Mouse (Mus musculus): Measurements from ENCODE around the gene Kirrel3. TPM values are rescaled to one million over a fixed set of nuclear protein-coding genes. Genes with fewer than 3 reads are reported as not detected.

The Kirrel3 gene
- polyA plus RNA-seq, 1 experiment from 2014 or later = 5.3 TPM

DNA sequence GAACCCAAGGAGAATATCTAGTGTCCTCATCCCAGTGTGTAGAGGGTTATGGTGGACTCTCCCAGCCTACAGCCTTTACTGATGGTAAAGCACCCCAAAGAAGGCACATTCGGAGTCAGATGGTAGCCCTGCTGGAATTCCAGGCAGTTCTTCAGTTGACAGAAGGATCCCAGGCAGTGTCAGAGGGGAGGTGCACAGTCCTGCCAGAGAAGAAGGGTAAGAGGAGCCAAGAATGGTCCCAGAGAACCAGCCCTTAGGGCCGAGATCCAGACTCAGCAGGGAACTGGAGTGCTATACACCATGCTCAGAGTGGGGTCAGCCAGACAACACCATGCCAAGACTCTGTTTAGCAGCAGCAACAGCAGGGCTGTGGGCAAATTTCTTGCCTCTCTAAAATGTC is 416.2 kb downstream of the Kirrel3 start:
- Histone ChIP-seq H3K4me3 (ENCODE audit: low read depth, low read length) (no peak overlapping the region), H3K9me3 (ENCODE audit: control insufficient read depth, low read length) (no peaks in the 10 kb centered on the region), H3K27ac (ENCODE audit: low read depth, low read length) (no peak overlapping the region), H3K36me3 (ENCODE audit: control insufficient read depth, insufficient read depth, low read length) (no peaks in the 10 kb centered on the region), H3K4me2 (ENCODE audit: low read depth, low read length, severe bottlenecking) (no peak overlapping the region), H3K27me3 (ENCODE audit: control insufficient read depth, insufficient read depth, low read length) (no peaks in the 10 kb centered on the region), H3K9ac (ENCODE audit: low read length) (no peak overlapping the region), H3K4me1 (replicated peaks; ENCODE audit: control insufficient read depth, insufficient read depth, low read length) (no peaks in the 10 kb centered on the region)
- WGBS = 64% methylated on average over 2 of the region's 2 CpGs
- ATAC-seq (replicated peaks; ENCODE audit: low FRiP score) = no peak
- no peak for DNase-seq (ENCODE audit: low spot score)

DNA sequence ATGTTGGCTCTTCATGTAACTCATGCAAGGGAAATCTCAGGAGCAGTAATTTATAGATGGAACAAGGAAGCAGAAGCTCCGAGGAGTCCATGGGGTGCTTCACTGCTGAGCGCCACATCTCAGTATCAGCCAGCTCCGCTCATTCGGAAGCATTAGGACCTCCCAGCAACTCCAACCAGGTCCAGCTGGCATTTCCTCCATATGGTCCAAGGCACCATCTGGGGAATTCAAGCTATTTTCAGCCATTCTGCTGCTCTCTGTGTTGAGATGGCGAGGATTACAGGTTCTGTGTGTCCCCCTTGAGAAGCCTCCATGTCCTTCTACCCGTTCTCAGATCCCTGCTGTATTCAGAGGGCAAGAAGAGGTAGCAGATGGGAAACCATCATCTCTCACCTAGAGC is 419.5 kb downstream of the Kirrel3 start:
- no peak for ATAC-seq (replicated peaks; ENCODE audit: low FRiP score)
- WGBS = 88% methylated on average over 6 of the region's 6 CpGs
- no peak overlapping the region for H3K27ac ChIP-seq (ENCODE audit: low read depth, low read length)

DNA sequence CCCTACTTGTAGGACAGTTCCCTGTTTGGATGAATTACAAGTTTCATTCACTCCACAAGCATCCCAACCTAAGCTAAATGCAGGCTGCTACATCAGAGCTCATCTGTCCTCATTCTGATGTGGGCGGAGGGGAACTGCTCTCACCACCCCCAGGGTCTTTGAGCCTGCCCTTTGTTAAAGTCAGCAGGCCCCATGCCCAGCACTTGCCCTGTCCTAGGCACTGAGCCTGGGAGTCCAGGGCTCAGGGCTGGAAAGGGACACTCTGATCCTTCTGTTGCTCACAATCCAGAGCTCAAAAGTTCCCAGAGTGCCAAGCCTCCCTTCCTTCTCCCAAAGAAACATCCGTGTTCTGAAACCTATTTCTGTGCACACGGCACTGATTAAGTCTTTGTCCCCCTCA is 422.3 kb downstream of the Kirrel3 start:
- 50% methylated on average over 3 of the region's 3 CpGs for WGBS
- DNase-seq (ENCODE audit: low spot score) (no peak), ATAC-seq (replicated peaks; ENCODE audit: low FRiP score) (no peak)
- no peaks in the 10 kb centered on the region for H3K9me3 ChIP-seq (ENCODE audit: control insufficient read depth, low read length)
- H3K4me2 ChIP-seq (ENCODE audit: low read depth, low read length, severe bottlenecking) = no peak overlapping the region
- no peaks in the 10 kb centered on the region for H3K4me1 ChIP-seq (replicated peaks; ENCODE audit: control insufficient read depth, insufficient read depth, low read length)
- H3K9ac ChIP-seq (ENCODE audit: low read length) = no peak overlapping the region
- no peaks in the 10 kb centered on the region for H3K27me3 ChIP-seq (ENCODE audit: control insufficient read depth, insufficient read depth, low read length)
- H3K27ac ChIP-seq (ENCODE audit: low read depth, low read length) = no peak overlapping the region
- no peak overlapping the region for H3K4me3 ChIP-seq (ENCODE audit: low read depth, low read length)
- H3K36me3 ChIP-seq (ENCODE audit: control insufficient read depth, insufficient read depth, low read length) = no peaks in the 10 kb centered on the region

More for the DNA sequence above, 419.5 kb downstream of the Kirrel3 start:
- H3K4me2 ChIP-seq (ENCODE audit: low read depth, low read length, severe bottlenecking) = no peak overlapping the region
- H3K4me1 ChIP-seq (replicated peaks; ENCODE audit: control insufficient read depth, insufficient read depth, low read length) = no peaks in the 10 kb centered on the region
- no peak for DNase-seq (ENCODE audit: low spot score)
- no peaks in the 10 kb centered on the region for H3K36me3 ChIP-seq (ENCODE audit: control insufficient read depth, insufficient read depth, low read length)
- H3K27me3 ChIP-seq (ENCODE audit: control insufficient read depth, insufficient read depth, low read length) = no peaks in the 10 kb centered on the region
- no peak overlapping the region for H3K4me3 ChIP-seq (ENCODE audit: low read depth, low read length)
- H3K9me3 ChIP-seq (ENCODE audit: control insufficient read depth, low read length) = no peaks in the 10 kb centered on the region
- no peak overlapping the region for H3K9ac ChIP-seq (ENCODE audit: low read length)

DNA sequence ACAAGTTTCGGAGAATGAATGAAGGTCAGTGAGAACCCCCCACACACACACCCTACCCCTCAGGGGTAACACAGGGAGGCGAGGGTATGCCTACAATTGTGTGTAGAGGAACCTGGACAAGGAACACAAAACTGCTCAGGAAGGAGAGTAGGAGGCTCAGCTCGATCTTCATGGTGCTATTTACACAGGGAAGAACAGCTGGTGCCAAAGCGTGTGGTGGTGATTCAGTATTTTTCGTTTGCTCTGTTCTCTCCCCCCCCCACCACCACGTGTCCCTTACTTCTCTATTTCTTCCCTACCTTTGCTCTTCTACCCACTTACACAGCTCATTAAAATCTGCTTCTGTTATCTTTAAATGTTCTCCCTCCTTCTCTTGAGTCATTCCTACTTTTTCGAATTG is 426.1 kb downstream of the Kirrel3 start:
- WGBS = 85% methylated on average over 7 of the region's 7 CpGs
- H3K9ac ChIP-seq (ENCODE audit: low read length) = no peak overlapping the region
- ATAC-seq (replicated peaks; ENCODE audit: low FRiP score) (no peak), DNase-seq (ENCODE audit: low spot score) (no peak)
- no peaks in the 10 kb centered on the region for H3K36me3 ChIP-seq (ENCODE audit: control insufficient read depth, insufficient read depth, low read length)
- no peaks in the 10 kb centered on the region for H3K9me3 ChIP-seq (ENCODE audit: control insufficient read depth, low read length)
- H3K27me3 ChIP-seq (ENCODE audit: control insufficient read depth, insufficient read depth, low read length) = no peaks in the 10 kb centered on the region
- no peak overlapping the region for H3K4me3 ChIP-seq (ENCODE audit: low read depth, low read length)
- no peaks in the 10 kb centered on the region for H3K4me1 ChIP-seq (replicated peaks; ENCODE audit: control insufficient read depth, insufficient read depth, low read length)
- H3K27ac ChIP-seq (ENCODE audit: low read depth, low read length) = no peak overlapping the region
- H3K4me2 ChIP-seq (ENCODE audit: low read depth, low read length, severe bottlenecking) = no peak overlapping the region

DNA sequence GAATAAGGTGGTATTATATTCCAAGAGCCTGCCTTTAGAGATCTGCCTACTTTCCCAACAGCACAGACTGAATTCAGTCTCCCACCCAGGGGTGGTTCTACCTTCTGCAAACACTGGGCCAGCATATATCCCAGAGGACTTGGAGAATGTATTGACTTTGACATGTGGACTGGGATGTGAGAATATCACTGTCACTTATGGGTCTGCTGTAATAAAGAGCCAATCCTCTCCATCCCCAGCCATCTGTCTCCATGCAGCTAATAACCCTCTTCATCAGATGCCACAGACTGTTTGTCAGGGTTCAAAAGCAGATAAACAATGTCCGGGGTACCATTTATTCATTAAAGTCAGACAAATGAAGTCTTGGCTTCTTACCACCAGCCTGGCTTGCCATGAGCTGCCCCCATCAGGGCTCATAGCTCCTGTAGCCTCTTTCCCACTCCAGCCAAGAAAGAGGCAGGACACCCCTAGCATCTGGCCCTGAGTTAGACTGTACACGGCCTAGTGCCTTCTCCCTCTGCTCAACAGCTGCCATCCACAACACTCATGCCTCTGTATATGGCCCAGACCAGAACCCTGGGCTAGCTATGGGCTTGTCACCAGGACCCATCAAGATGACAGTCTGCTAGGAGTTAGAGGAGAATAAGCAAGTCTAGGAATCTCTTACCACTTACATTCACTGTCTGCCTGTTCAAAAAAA is 426.7 kb downstream of the Kirrel3 start:
- 86% methylated on average over 2 of the region's 2 CpGs for WGBS
- Histone ChIP-seq H3K4me2 (ENCODE audit: low read depth, low read length, severe bottlenecking) (no peak overlapping the region), H3K4me3 (ENCODE audit: low read depth, low read length) (no peak overlapping the region), H3K4me1 (replicated peaks; ENCODE audit: control insufficient read depth, insufficient read depth, low read length) (no peaks in the 10 kb centered on the region), H3K36me3 (ENCODE audit: control insufficient read depth, insufficient read depth, low read length) (no peaks in the 10 kb centered on the region), H3K9me3 (ENCODE audit: control insufficient read depth, low read length) (no peaks in the 10 kb centered on the region), H3K27ac (ENCODE audit: low read depth, low read length) (no peak overlapping the region), H3K9ac (ENCODE audit: low read length) (no peak overlapping the region), H3K27me3 (ENCODE audit: control insufficient read depth, insufficient read depth, low read length) (no peaks in the 10 kb centered on the region)
- ATAC-seq (replicated peaks; ENCODE audit: low FRiP score) = no peak
- DNase-seq (ENCODE audit: low spot score) = no peak

DNA sequence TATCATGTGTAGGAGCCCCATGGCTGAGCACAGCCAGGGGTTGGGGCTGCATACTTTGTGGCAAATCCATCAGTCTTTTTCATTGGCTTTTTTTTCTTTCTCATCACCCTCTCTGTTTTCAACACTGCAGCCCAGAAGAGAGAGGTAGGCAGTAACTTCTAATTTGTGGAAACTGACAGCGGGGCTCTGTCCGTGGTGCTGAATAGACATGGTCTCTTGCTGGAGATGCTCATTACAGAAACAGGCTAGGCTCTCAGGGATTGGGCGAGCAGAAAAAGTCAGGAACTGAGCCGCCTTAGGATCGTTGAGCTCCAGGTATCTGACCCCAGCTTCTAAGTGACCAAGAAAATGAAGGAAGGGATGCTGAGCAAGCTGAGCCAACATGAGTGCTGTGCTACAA is 427.3 kb downstream of the Kirrel3 start:
- Histone ChIP-seq H3K27ac (ENCODE audit: low read depth, low read length) (no peak overlapping the region), H3K4me1 (replicated peaks; ENCODE audit: control insufficient read depth, insufficient read depth, low read length) (no peaks in the 10 kb centered on the region), H3K4me3 (ENCODE audit: low read depth, low read length) (no peak overlapping the region), H3K27me3 (ENCODE audit: control insufficient read depth, insufficient read depth, low read length) (no peaks in the 10 kb centered on the region), H3K36me3 (ENCODE audit: control insufficient read depth, insufficient read depth, low read length) (no peaks in the 10 kb centered on the region), H3K9ac (ENCODE audit: low read length) (no peak overlapping the region), H3K9me3 (ENCODE audit: control insufficient read depth, low read length) (no peaks in the 10 kb centered on the region), H3K4me2 (ENCODE audit: low read depth, low read length, severe bottlenecking) (no peak overlapping the region)
- WGBS = 3% methylated on average over 5 of the region's 5 CpGs
- DNase-seq (ENCODE audit: low spot score) = peak; percentile 84
- ATAC-seq (replicated peaks; ENCODE audit: low FRiP score) = 0 out of 2 replicates have a peak, but pooled peaks have one; percentile 27

DNA sequence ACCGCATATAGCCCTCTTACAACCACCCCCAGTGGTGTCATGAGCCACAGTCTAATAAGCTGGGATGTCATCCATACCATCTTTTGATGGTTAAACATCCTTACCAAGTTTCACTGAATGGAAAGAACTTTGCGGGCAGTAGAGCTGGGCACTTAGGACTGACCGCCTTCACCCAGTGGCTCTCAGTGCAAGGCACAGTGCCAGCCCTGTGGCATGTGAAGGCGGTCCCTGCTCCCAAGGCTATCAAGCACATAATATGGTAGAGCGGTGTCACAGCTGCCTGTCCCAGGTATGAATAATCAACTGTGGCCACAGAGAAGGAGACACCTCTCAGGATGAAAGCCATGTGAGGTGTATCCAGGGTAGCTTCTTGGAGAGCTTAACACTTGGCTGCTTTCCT is 433.3 kb downstream of the Kirrel3 start:
- H3K4me1 ChIP-seq (replicated peaks; ENCODE audit: control insufficient read depth, insufficient read depth, low read length) = no peaks in the 10 kb centered on the region
- H3K4me3 ChIP-seq (ENCODE audit: low read depth, low read length) = no peak overlapping the region
- H3K9me3 ChIP-seq (ENCODE audit: control insufficient read depth, low read length) = no peaks in the 10 kb centered on the region
- ATAC-seq (replicated peaks; ENCODE audit: low FRiP score) (no peak), DNase-seq (ENCODE audit: low spot score) (no peak)
- H3K4me2 ChIP-seq (ENCODE audit: low read depth, low read length, severe bottlenecking) = no peak overlapping the region
- no peaks in the 10 kb centered on the region for H3K36me3 ChIP-seq (ENCODE audit: control insufficient read depth, insufficient read depth, low read length)
- no peaks in the 10 kb centered on the region for H3K27me3 ChIP-seq (ENCODE audit: control insufficient read depth, insufficient read depth, low read length)
- H3K27ac ChIP-seq (ENCODE audit: low read depth, low read length) = no peak overlapping the region
- H3K9ac ChIP-seq (ENCODE audit: low read length) = no peak overlapping the region
- WGBS = 96% methylated on average over 5 of the region's 5 CpGs

DNA sequence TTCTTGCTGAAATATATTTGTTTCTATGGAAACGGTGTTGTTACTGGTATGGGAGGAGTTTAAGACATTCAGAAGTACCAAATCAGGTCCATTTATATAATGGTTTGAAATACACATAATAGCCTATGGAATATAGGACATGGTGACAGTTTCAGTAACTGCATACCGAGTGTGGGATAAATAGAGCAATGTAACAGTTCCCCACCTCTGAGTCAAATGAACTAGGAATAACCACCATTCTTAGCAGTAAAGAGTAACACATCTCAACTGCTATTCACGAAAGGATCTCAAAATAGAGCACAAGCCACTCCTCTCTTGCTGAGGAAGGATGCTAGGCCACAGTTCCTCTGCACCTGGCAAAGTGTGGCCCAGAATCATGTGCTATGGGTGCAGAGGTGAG is 434.4 kb downstream of the Kirrel3 start:
- no peaks in the 10 kb centered on the region for H3K36me3 ChIP-seq (ENCODE audit: control insufficient read depth, insufficient read depth, low read length)
- H3K4me3 ChIP-seq (ENCODE audit: low read depth, low read length) = no peak overlapping the region
- no peak overlapping the region for H3K9ac ChIP-seq (ENCODE audit: low read length)
- ATAC-seq (replicated peaks; ENCODE audit: low FRiP score) = no peak
- no peaks in the 10 kb centered on the region for H3K27me3 ChIP-seq (ENCODE audit: control insufficient read depth, insufficient read depth, low read length)
- WGBS = 78% methylated on average over 3 of the region's 3 CpGs
- H3K4me1 ChIP-seq (replicated peaks; ENCODE audit: control insufficient read depth, insufficient read depth, low read length) = no peaks in the 10 kb centered on the region
- H3K4me2 ChIP-seq (ENCODE audit: low read depth, low read length, severe bottlenecking) = no peak overlapping the region
- DNase-seq (ENCODE audit: low spot score) = no peak
- no peaks in the 10 kb centered on the region for H3K9me3 ChIP-seq (ENCODE audit: control insufficient read depth, low read length)
- no peak overlapping the region for H3K27ac ChIP-seq (ENCODE audit: low read depth, low read length)

DNA sequence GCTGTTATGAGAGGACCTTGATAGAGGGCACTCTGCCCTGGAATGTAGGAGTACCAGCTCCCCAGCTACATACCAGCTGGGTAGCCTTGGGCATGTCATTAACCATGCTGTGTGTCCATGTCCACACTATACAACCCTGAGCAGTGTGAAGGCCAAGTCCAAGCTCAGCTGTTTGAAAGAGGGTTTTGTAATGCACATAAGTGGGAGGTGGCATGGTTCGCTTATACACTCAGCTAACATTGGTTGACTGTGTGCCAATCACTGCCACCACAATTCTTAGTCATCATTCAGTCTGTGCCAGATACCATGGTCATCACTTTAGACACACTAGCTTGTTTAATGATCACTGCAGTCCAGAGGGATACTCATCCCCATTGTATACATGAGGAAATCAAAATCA is 436.2 kb downstream of the Kirrel3 start:
- ATAC-seq (replicated peaks; ENCODE audit: low FRiP score) (no peak), DNase-seq (ENCODE audit: low spot score) (no peak)
- Histone ChIP-seq H3K36me3 (ENCODE audit: control insufficient read depth, insufficient read depth, low read length) (no peaks in the 10 kb centered on the region), H3K27me3 (ENCODE audit: control insufficient read depth, insufficient read depth, low read length) (no peaks in the 10 kb centered on the region), H3K4me1 (replicated peaks; ENCODE audit: control insufficient read depth, insufficient read depth, low read length) (no peaks in the 10 kb centered on the region), H3K4me3 (ENCODE audit: low read depth, low read length) (no peak overlapping the region), H3K4me2 (ENCODE audit: low read depth, low read length, severe bottlenecking) (no peak overlapping the region), H3K9ac (ENCODE audit: low read length) (no peak overlapping the region), H3K9me3 (ENCODE audit: control insufficient read depth, low read length) (no peaks in the 10 kb centered on the region), H3K27ac (ENCODE audit: low read depth, low read length) (no peak overlapping the region)
- WGBS = 86% methylated on average over 1 of the region's 1 CpGs
